Mouse (Mus musculus) liver, embryonic 16.5 days (tissue): ENCODE measurements around the gene Kcnip1. TPM values are rescaled to one million over a fixed set of nuclear protein-coding genes. Genes with fewer than 3 reads are reported as not detected.

ENCODE experiments used
- ATAC-seq: fragments of 200-750 bp; cut with Nextera tagmentation; 2 replicates; pipeline ENCODE4 v1.8.0; 2017; ENCODE audit warnings: low read depth, mild to moderate bottlenecking, moderate number of reproducible peaks, moderate library complexity
- H3K27ac ChIP-seq: fragments of 300-500 bp; sonication (generic); 2 replicates; pipeline ENCODE4 v1.5.1; 2014; ENCODE audit warnings: mild to moderate bottlenecking, low read length
- H3K27me3 ChIP-seq: fragments of 300-500 bp; sonication (generic); 2 replicates; pipeline ENCODE4 v1.6.1; 2014; ENCODE audit warnings: low read depth, low read length, mixed read lengths; ENCODE audit not compliant: control insufficient read depth, insufficient read depth
- H3K36me3 ChIP-seq: fragments of 300-500 bp; sonication (generic); 2 replicates; pipeline ENCODE4 v1.6.1; 2014; ENCODE audit warnings: mild to moderate bottlenecking; ENCODE audit not compliant: control insufficient read depth, insufficient read depth
- H3K4me1 ChIP-seq: fragments of 300-500 bp; sonication (generic); 2 replicates; pipeline ENCODE4 v1.6.1; 2014; ENCODE audit warnings: low read depth, low read length, mixed read lengths; ENCODE audit not compliant: control insufficient read depth
- H3K4me2 ChIP-seq: fragments of 300-500 bp; sonication (generic); 2 replicates; pipeline ENCODE4 v1.6.1; 2014; ENCODE audit warnings: low read depth, low read length, mixed read lengths
- H3K4me3 ChIP-seq: fragments of 300-500 bp; sonication (generic); 2 replicates; pipeline ENCODE4 v1.5.1; 2014; ENCODE audit warnings: low read depth, mild to moderate bottlenecking, low read length
- H3K9ac ChIP-seq: fragments of 300-500 bp; sonication (generic); 2 replicates; pipeline ENCODE4 v1.6.1; 2014; ENCODE audit warnings: low read depth, low read length
- H3K9me3 ChIP-seq: fragments of 300-500 bp; sonication (generic); replicated peaks from 2 replicates; pipeline ENCODE4 v1.6.1; 2016; ENCODE audit warnings: low read length; ENCODE audit not compliant: control insufficient read depth
- WGBS: fragments of 180-500 bp; shearing (Covaris S2); extraction: QIAGEN DNeasy Blood & Tissue Kit; methylation state at CpG from one replicate; pipeline ENCODE4 v1.1.7; 2014; ENCODE audit not compliant: insufficient replicate concordance; 5-methylcytosine and 5-hydroxymethylcytosine counted together
- polyA plus RNA-seq: library from polyadenylated mRNA; unstranded; fragments of >200 nt; fragmentation: Nextera tagmentation; extraction: Ambion mirVana; gene quantifications from 2 replicates; pipeline ENCODE4 v1.2.1, GENCODE M21; 2015

Kcnip1 gene
- polyA plus RNA-seq, 1 experiment from 2014 or later: 0.35 TPM

GRCm38 (mm10) chr11:33660016-33660913 lies 332.7 kb downstream of the Kcnip1 start:
- no peak overlapping the region for H3K4me3 ChIP-seq
- H3K27ac ChIP-seq: no peak overlapping the region
- 47% methylated on average over 13 of the region's 13 CpGs for WGBS
- no peak overlapping the region for H3K9ac ChIP-seq
- H3K9me3 ChIP-seq: no peaks in the 10 kb centered on the region
- H3K36me3 ChIP-seq: no peaks in the 10 kb centered on the region
- H3K27me3 ChIP-seq: no peaks in the 10 kb centered on the region
- ATAC-seq: no peak
- no peaks in the 10 kb centered on the region for H3K4me1 ChIP-seq
- H3K4me2 ChIP-seq: no peak overlapping the region

DNA sequence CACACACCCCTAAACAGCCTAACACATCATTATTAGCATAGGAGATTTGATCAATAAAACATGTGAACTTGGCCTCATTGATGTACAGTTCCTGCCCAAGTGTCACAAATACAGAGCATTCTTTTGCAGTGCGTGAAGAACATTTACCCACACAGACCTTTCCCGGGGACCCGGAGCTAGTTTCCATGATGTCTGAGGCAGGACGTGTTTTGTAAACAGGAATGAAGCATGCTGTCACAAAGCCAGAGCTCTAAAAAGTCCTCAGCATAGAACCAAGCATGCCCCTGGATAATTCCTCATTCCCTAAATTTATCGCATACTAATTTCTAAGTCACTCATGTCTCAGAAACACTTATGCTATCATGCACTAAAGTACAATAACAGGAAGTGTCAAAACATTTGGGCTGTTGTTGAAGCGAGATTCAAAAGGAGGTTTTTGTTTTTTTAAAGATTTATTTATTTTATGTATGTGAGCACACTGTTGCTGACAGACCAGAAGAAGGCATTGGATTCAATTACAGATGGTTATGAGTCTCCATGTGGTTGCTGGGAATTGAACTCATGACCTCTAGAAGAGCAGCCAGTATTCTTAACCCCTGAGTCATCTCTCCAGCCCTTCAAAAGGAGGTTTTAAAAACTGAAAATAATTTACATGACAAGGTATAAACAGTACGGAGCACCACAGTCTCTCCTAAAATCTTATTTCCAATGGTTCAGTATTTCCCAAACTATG lies 336.9 kb downstream of the Kcnip1 start:
- H3K9ac ChIP-seq: no peak overlapping the region
- ATAC-seq: no peak
- 60% methylated on average over 7 of the region's 7 CpGs for WGBS
- H3K27ac ChIP-seq: no peak overlapping the region
- H3K4me2 ChIP-seq: no peak overlapping the region
- no peaks in the 10 kb centered on the region for H3K4me1 ChIP-seq
- no peak overlapping the region for H3K4me3 ChIP-seq
- H3K36me3 ChIP-seq: no peaks in the 10 kb centered on the region
- no peaks in the 10 kb centered on the region for H3K27me3 ChIP-seq
- H3K9me3 ChIP-seq: no peaks in the 10 kb centered on the region

- Histone ChIP-seq H3K27me3 (no peaks in the 10 kb centered on the region), H3K27ac (no peak overlapping the region), H3K4me3 (no peak overlapping the region), H3K9me3 (no peaks in the 10 kb centered on the region), H3K9ac (no peak overlapping the region), H3K4me1 (no peaks in the 10 kb centered on the region), H3K4me2 (no peak overlapping the region), H3K36me3 (no peaks in the 10 kb centered on the region)
- no peak for ATAC-seq
- 52% methylated on average over 3 of the region's 3 CpGs for WGBS
These were observed 337.7 kb downstream of the Kcnip1 start for GRCm38 (mm10) chr11:33655221-33655620.

DNA sequence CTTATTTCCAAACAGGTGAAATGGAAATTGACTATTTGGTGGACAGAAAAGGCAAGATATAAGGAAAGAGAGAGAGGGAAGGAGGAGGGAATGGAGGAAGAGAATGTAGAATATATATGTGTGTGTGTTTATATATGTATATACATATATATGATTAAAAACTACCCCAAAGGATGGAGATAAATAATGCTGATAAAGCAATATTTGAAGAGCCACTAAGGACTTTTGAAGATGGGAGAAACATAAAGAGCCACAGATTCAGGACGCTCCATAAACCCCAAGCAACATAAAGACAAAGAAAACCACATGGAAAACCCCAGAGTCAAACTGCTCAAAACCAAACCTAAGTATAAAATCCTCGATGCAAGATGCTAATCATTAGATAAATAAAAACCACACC lies 338.5 kb downstream of the Kcnip1 start:
- no peaks in the 10 kb centered on the region for H3K9me3 ChIP-seq
- H3K27me3 ChIP-seq: no peaks in the 10 kb centered on the region
- WGBS: 49% methylated on average over 2 of the region's 2 CpGs
- no peaks in the 10 kb centered on the region for H3K4me1 ChIP-seq
- no peaks in the 10 kb centered on the region for H3K36me3 ChIP-seq
- ATAC-seq: no peak
- H3K27ac ChIP-seq: no peak overlapping the region
- H3K4me2 ChIP-seq: no peak overlapping the region
- no peak overlapping the region for H3K9ac ChIP-seq
- H3K4me3 ChIP-seq: no peak overlapping the region

DNA sequence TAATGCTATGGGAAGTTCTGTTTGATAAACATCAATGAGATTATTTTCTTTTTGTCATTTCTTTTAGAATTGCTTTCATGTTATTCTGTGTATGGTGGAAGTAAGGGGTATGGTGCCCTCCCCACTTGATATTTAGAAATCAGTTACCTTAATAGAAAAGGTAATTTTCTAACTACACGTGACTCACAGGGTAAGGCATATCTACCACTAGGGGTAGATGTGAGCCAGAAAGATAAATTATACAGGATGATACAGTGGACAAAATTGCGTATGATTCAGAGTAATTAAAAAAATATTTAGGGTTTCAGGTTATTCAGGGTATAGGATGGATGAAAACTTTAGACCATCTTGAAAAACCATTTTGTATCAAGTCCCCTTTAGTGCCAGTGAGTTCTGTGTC lies 343.6 kb downstream of the Kcnip1 start:
- Histone ChIP-seq H3K4me2 (no peak overlapping the region), H3K9ac (no peak overlapping the region), H3K9me3 (no peaks in the 10 kb centered on the region), H3K27ac (no peak overlapping the region), H3K4me3 (no peak overlapping the region), H3K27me3 (no peaks in the 10 kb centered on the region), H3K4me1 (no peaks in the 10 kb centered on the region), H3K36me3 (no peaks in the 10 kb centered on the region)
- 61% methylated on average over 2 of the region's 2 CpGs for WGBS
- no peak for ATAC-seq

GRCm38 (mm10) chr11:33637107-33637506 lies 355.8 kb downstream of the Kcnip1 start:
- Histone ChIP-seq H3K4me1 (no peaks in the 10 kb centered on the region), H3K4me2 (no peak overlapping the region), H3K4me3 (no peak overlapping the region), H3K27ac (no peak overlapping the region), H3K27me3 (no peaks in the 10 kb centered on the region), H3K9me3 (no peaks in the 10 kb centered on the region), H3K36me3 (no peaks in the 10 kb centered on the region), H3K9ac (no peak overlapping the region)
- ATAC-seq: no peak
- 27% methylated on average over 2 of the region's 2 CpGs for WGBS

DNA sequence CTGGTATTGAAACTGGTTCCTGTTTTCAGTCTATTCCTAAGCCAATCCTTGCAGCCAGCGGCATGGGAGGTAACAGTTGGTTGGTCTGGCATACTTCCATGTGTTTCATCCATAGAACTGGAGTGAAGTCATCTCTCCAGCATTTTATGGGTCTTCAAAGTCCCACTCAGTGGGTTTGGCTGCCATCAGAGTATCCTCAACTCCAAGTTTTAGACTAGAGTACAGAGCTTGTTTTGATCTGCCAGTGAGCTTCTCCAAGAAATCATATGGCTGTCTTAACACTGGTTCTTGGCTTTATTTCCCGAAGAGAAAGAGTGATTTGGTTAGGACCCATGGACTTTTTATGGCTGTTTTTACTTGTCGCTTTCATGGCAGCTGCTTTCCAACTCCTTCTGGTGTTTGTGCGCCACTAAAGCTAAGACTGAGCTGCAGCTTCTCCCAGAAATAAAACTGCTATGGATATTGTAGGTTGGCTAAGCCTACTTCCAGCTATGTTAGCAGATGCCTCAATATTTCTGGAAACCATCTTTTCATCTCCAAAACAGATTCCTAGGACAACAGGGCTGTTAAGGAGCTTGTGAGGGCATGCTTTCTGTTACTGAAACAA lies 365.7 kb downstream of the Kcnip1 start:
- H3K4me1 ChIP-seq: no peaks in the 10 kb centered on the region
- no peaks in the 10 kb centered on the region for H3K27me3 ChIP-seq
- H3K9ac ChIP-seq: no peak overlapping the region
- H3K9me3 ChIP-seq: no peaks in the 10 kb centered on the region
- no peak for ATAC-seq
- no peak overlapping the region for H3K4me2 ChIP-seq
- no peaks in the 10 kb centered on the region for H3K36me3 ChIP-seq
- 60% methylated on average over 4 of the region's 4 CpGs for WGBS
- no peak overlapping the region for H3K27ac ChIP-seq
- H3K4me3 ChIP-seq: no peak overlapping the region

DNA sequence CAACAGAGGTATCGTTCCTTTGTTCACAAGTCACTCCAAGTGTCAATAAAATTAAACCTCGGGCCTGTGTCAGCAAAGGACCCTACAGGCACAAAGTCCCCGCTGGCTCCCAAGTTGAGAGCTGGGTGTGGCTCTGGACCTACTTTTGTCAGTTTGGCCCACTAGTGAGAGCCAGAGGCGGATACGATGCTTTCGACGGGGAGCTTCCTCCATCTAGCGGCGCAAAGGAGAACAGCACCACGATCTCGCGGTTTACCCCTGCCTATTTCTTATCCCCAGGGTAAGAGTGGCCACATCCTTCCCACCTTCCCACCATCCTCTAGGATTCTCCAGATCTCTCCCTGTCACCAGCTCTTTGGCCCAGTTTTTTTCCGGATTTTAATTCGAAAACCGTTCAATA lies 378.7 kb downstream of the Kcnip1 start:
- WGBS: 5% methylated on average over 15 of the region's 15 CpGs
- no peak for ATAC-seq

DNA sequence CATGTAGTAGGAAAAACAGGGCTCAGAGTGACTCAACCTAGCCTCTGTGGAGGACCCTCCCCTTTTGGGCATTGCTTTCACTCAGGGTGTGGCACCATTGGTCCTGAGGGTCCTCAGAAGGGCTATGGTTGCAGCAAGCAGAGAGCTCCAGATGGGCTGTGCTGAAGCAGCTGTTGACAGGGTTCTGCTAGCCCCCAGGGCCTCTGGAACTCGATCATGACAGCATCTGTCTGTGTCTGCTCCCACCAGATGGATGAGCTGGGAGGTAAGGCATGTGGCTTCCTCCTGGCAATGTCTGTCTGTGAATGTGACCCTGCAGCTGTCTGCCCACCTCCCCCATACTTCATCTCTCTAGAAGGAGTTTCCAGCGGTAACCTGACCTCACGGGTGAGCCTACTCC lies 385.2 kb downstream of the Kcnip1 start:
- no peaks in the 10 kb centered on the region for H3K27me3 ChIP-seq
- H3K36me3 ChIP-seq: no peaks in the 10 kb centered on the region
- no peak overlapping the region for H3K9ac ChIP-seq
- 37% methylated on average over 3 of the region's 3 CpGs for WGBS
- H3K9me3 ChIP-seq: no peaks in the 10 kb centered on the region
- no peak for ATAC-seq
- H3K4me3 ChIP-seq: no peak overlapping the region
- no peak overlapping the region for H3K27ac ChIP-seq
- H3K4me1 ChIP-seq: no peaks in the 10 kb centered on the region
- no peak overlapping the region for H3K4me2 ChIP-seq

More for the DNA sequence above, 378.7 kb downstream of the Kcnip1 start:
- no peak overlapping the region for H3K9ac ChIP-seq
- no peak overlapping the region for H3K27ac ChIP-seq
- no peaks in the 10 kb centered on the region for H3K9me3 ChIP-seq
- no peaks in the 10 kb centered on the region for H3K4me1 ChIP-seq
- H3K4me2 ChIP-seq: no peak overlapping the region
- H3K4me3 ChIP-seq: no peak overlapping the region
- no peaks in the 10 kb centered on the region for H3K27me3 ChIP-seq
- H3K36me3 ChIP-seq: no peaks in the 10 kb centered on the region
